Mouse (Mus musculus): ENCODE data around the gene B3gnt2.

DNA sequence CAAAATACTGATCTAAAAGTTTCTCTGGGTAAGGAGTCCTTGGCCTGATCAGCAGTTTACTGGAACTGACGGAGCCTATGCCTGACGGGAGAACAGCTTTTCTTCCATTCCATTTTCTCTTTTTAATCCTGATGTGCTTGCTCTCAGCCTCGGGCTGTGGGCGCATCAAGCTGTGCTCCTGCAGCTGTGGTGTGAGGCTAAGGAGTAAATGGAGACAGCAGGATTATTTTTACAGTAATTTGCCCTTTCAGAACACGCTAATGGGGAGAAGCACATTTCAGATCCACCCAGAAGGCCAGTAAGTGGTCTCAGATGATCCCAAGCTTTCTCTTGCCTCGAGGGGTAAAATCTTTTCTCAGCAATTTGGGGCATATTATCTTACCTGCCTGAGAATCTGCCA is 14.0 kb upstream of the B3gnt2 start:
- TF ChIP-seq RCOR1 (IDR thresholded peaks at IDR 0.05; ENCODE audit: low read depth, low read length): no peak
- no peak for TF ChIP-seq ELF1 (IDR thresholded peaks at IDR 0.05; ENCODE audit: low read depth, low read length)
- TF ChIP-seq NELFE (IDR thresholded peaks at IDR 0.05; ENCODE audit: low read depth, low read length): no peak
- TF ChIP-seq ZC3H11A (IDR thresholded peaks at IDR 0.05; ENCODE audit: low read depth, low read length): no peak
- no peak for TF ChIP-seq CTCF (IDR thresholded peaks at IDR 0.05 in 2 of 3, conservative IDR thresholded peaks at IDR 0.05 in 1 of 3; ENCODE audit: control insufficient read depth in 1 of 3, insufficient read depth in 1 of 3, low read depth in 2 of 3, low read length in 3 of 3, poor library complexity in 1 of 3, severe bottlenecking in 1 of 3)
- no peak for TF ChIP-seq EP300 (IDR thresholded peaks at IDR 0.05; ENCODE audit: low read depth in 1 of 2, low read length in 2 of 2)
- TF ChIP-seq TCF12 (IDR thresholded peaks at IDR 0.05; ENCODE audit: low read depth, low read length): no peak
- no peak for TF ChIP-seq TAL1 (IDR thresholded peaks at IDR 0.05; ENCODE audit: low read length)
- no peak for TF ChIP-seq USF2 (IDR thresholded peaks at IDR 0.05; ENCODE audit: borderline replicate concordance in 1 of 2, insufficient read depth in 1 of 2, low read depth in 1 of 2, low read length in 2 of 2)
- no peak for TF ChIP-seq USF1 (IDR thresholded peaks at IDR 0.05; ENCODE audit: low read depth, low read length)
- no peak for TF ChIP-seq POLR2AphosphoS2 (IDR thresholded peaks at IDR 0.05; ENCODE audit: low read length)
- TF ChIP-seq GATA1 (IDR thresholded peaks at IDR 0.05; ENCODE audit: low read depth, low read length): no peak
- TF ChIP-seq POLR2A (IDR thresholded peaks at IDR 0.05; ENCODE audit: control insufficient read depth in 1 of 2, insufficient read depth in 1 of 2, low read depth in 1 of 2, low read length in 2 of 2, poor library complexity in 1 of 2): no peak
- no peak for TF ChIP-seq ETS1 (IDR thresholded peaks at IDR 0.05; ENCODE audit: low read depth, low read length)
